Mouse (Mus musculus) neural tube, embryonic 14.5 days (tissue): ENCODE results near the gene Cplx3. TPM values are rescaled to one million over a fixed set of nuclear protein-coding genes. Genes with fewer than 3 reads are reported as not detected.
A peak's percentile ranks its signal among the peaks of the same experiment; 100 is the strongest.

ENCODE experiments used
- ATAC-seq: fragments of 200-750 bp; cut with Nextera tagmentation; 2 replicates; pipeline ENCODE4 v1.8.0; 2017; ENCODE audit warnings: low read depth, mild to moderate bottlenecking, moderate TSS enrichment, moderate library complexity
- H3K27ac ChIP-seq: fragments of 300-500 bp; sonication (generic); 2 replicates; pipeline ENCODE4 v1.5.1; 2014; ENCODE audit warnings: low read depth, mild to moderate bottlenecking, control low read depth, low read length, moderate library complexity, mixed read lengths
- H3K27me3 ChIP-seq: fragments of 300-500 bp; sonication (generic); 2 replicates; pipeline ENCODE4 v1.6.1; 2014; ENCODE audit warnings: low read length; ENCODE audit not compliant: control insufficient read depth, insufficient read depth
- H3K36me3 ChIP-seq: fragments of 300-500 bp; sonication (generic); 2 replicates; pipeline ENCODE4 v1.6.1; 2014; ENCODE audit warnings: low read length, mixed read lengths; ENCODE audit not compliant: control insufficient read depth, insufficient read depth
- H3K4me1 ChIP-seq: fragments of 300-500 bp; sonication (generic); 2 replicates; pipeline ENCODE4 v1.6.1; 2014; ENCODE audit warnings: low read length; ENCODE audit not compliant: control insufficient read depth, insufficient read depth
- H3K4me2 ChIP-seq: fragments of 300-500 bp; sonication (generic); 2 replicates; pipeline ENCODE4 v1.6.1; 2014; ENCODE audit warnings: mild to moderate bottlenecking, low read depth, low read length, control low read depth
- H3K4me3 ChIP-seq: fragments of 300-500 bp; sonication (generic); 2 replicates; pipeline ENCODE4 v1.5.1; 2014; ENCODE audit warnings: low read depth, low read length, control low read depth, mixed read lengths
- H3K9ac ChIP-seq: fragments of 300-500 bp; sonication (generic); replicated peaks from 2 replicates; pipeline ENCODE4 v1.6.1; 2014; ENCODE audit warnings: low read depth, mild to moderate bottlenecking, control low read depth, low read length, mixed read lengths
- H3K9me3 ChIP-seq: fragments of 300-500 bp; sonication (generic); 2 replicates; pipeline ENCODE4 v1.6.1; 2016; ENCODE audit warnings: low read length; ENCODE audit not compliant: control insufficient read depth
- WGBS: fragments of 180-500 bp; shearing (Covaris S2); extraction: QIAGEN DNeasy Blood & Tissue Kit; methylation state at CpG from one replicate; pipeline ENCODE4 v1.1.7; 2014; 5-methylcytosine and 5-hydroxymethylcytosine counted together
- polyA plus RNA-seq: library from polyadenylated mRNA; unstranded; fragments of >200 nt; fragmentation: Nextera tagmentation; extraction: Ambion mirVana; gene quantifications from 2 replicates; pipeline ENCODE4 v1.2.1, GENCODE M21; 2014

The Cplx3 gene
- polyA plus RNA-seq, 1 experiment from 2014 or later, result 0.13 TPM

GRCm38 (mm10) chr9:57613975-57614374, 7.9 kb upstream of the Cplx3 start:
- H3K9me3 ChIP-seq, result no peaks in the 10 kb centered on the region
- H3K4me2 ChIP-seq, result no peak overlapping the region
- WGBS, result 79% methylated on average over 7 of the region's 7 CpGs
- H3K9ac ChIP-seq, result no peak overlapping the region
- ATAC-seq, result no peak
- no peaks in the 10 kb centered on the region for H3K27me3 ChIP-seq
- no peaks in the 10 kb centered on the region for H3K36me3 ChIP-seq
- no peak overlapping the region for H3K4me3 ChIP-seq
- no peak overlapping the region for H3K27ac ChIP-seq
- no peaks in the 10 kb centered on the region for H3K4me1 ChIP-seq

GRCm38 (mm10) chr9:57612587-57612986, 6.5 kb upstream of the Cplx3 start:
- no peaks in the 10 kb centered on the region for H3K27me3 ChIP-seq
- H3K27ac ChIP-seq, result no peak overlapping the region
- no peaks in the 10 kb centered on the region for H3K4me1 ChIP-seq
- WGBS, result 85% methylated on average over 7 of the region's 7 CpGs
- ATAC-seq, result no peak
- no peak overlapping the region for H3K4me3 ChIP-seq
- H3K9ac ChIP-seq, result no peak overlapping the region
- H3K36me3 ChIP-seq, result no peaks in the 10 kb centered on the region
- H3K9me3 ChIP-seq, result no peaks in the 10 kb centered on the region
- no peak overlapping the region for H3K4me2 ChIP-seq

GRCm38 (mm10) chr9:57610359-57610826, 4.3 kb upstream of the Cplx3 start:
- no peak overlapping the region for H3K4me2 ChIP-seq
- H3K4me3 ChIP-seq, result no peak overlapping the region
- 57% methylated on average over 3 of the region's 3 CpGs for WGBS
- no peak for ATAC-seq
- no peaks in the 10 kb centered on the region for H3K27me3 ChIP-seq
- no peaks in the 10 kb centered on the region for H3K36me3 ChIP-seq
- H3K9me3 ChIP-seq, result no peaks in the 10 kb centered on the region
- 0 out of 2 replicates have a peak, but pooled peaks cover 7% of the 10 kb centered on the region for H3K4me1 ChIP-seq
- H3K27ac ChIP-seq, result no peak overlapping the region
- no peak overlapping the region for H3K9ac ChIP-seq

- Histone ChIP-seq H3K9ac (no peak overlapping the region), H3K27me3 (no peaks in the 10 kb centered on the region), H3K4me3 (no peak overlapping the region), H3K4me1 (0 out of 2 replicates have a peak, but pooled peaks cover 7% of the 10 kb centered on the region), H3K36me3 (no peaks in the 10 kb centered on the region), H3K4me2 (no peak overlapping the region), H3K9me3 (no peaks in the 10 kb centered on the region), H3K27ac (no peak overlapping the region)
- ATAC-seq, result no peak
- 57% methylated on average over 3 of the region's 3 CpGs for WGBS
These were observed 3.7 kb upstream of the Cplx3 start for GRCm38 (mm10) chr9:57609803-57610202.

- no peak for ATAC-seq
These were observed 578 bp downstream of the Cplx3 start for GRCm38 (mm10) chr9:57605503-57605902.

GRCm38 (mm10) chr9:57604875-57605274, 1.2 kb downstream of the Cplx3 start:
- Histone ChIP-seq H3K4me2 (no peak overlapping the region), H3K9ac (no peak overlapping the region), H3K4me1 (0 out of 2 replicates have a peak, but pooled peaks cover 7% of the 10 kb centered on the region), H3K36me3 (no peaks in the 10 kb centered on the region), H3K27me3 (no peaks in the 10 kb centered on the region), H3K4me3 (no peak overlapping the region), H3K27ac (no peak overlapping the region), H3K9me3 (no peaks in the 10 kb centered on the region)
- WGBS, result 85% methylated on average over 4 of the region's 4 CpGs
- ATAC-seq, result no peak

More at GRCm38 (mm10) chr9:57605503-57605902, 578 bp downstream of the Cplx3 start:
- 24% methylated on average over 9 of the region's 9 CpGs for WGBS
- Histone ChIP-seq H3K4me1 (0 out of 2 replicates have a peak, but pooled peaks cover 7% of the 10 kb centered on the region), H3K36me3 (no peaks in the 10 kb centered on the region), H3K27me3 (no peaks in the 10 kb centered on the region), H3K9me3 (no peaks in the 10 kb centered on the region), H3K4me3 (no peak overlapping the region), H3K27ac (no peak overlapping the region), H3K9ac (no peak overlapping the region), H3K4me2 (no peak overlapping the region)

- Histone ChIP-seq H3K27ac (no peak overlapping the region), H3K9me3 (no peaks in the 10 kb centered on the region), H3K4me3 (no peak overlapping the region), H3K36me3 (no peaks in the 10 kb centered on the region), H3K27me3 (no peaks in the 10 kb centered on the region), H3K4me2 (no peak overlapping the region), H3K4me1 (0 out of 2 replicates have a peak, but pooled peaks cover 7% of the 10 kb centered on the region), H3K9ac (no peak overlapping the region)
- 67% methylated on average over 8 of the region's 8 CpGs for WGBS
- ATAC-seq, result no peak
These were observed 4.0 kb downstream of the Cplx3 start for GRCm38 (mm10) chr9:57602098-57602497.

- no peaks in the 10 kb centered on the region for H3K36me3 ChIP-seq
- H3K9ac ChIP-seq, result no peak overlapping the region
- no peaks in the 10 kb centered on the region for H3K9me3 ChIP-seq
- H3K27ac ChIP-seq, result no peak overlapping the region
- ATAC-seq, result peak; percentile 66; the same call in 1 of the 2 replicates
- no peak overlapping the region for H3K4me2 ChIP-seq
- no peak overlapping the region for H3K4me3 ChIP-seq
- H3K4me1 ChIP-seq, result 0 out of 2 replicates have a peak, but pooled peaks cover 4% of the 10 kb centered on the region
- H3K27me3 ChIP-seq, result no peaks in the 10 kb centered on the region
- WGBS, result 69% methylated on average over 2 of the region's 2 CpGs
These were observed 4.8 kb downstream of the Cplx3 start for GRCm38 (mm10) chr9:57601353-57601706.

GRCm38 (mm10) chr9:57600620-57601352, 5.3 kb downstream of the Cplx3 start:
- WGBS, result 7% methylated on average over 3 of the region's 3 CpGs
- H3K4me1 ChIP-seq, result no peaks in the 10 kb centered on the region
- no peak overlapping the region for H3K9ac ChIP-seq
- H3K4me2 ChIP-seq, result no peak overlapping the region
- H3K36me3 ChIP-seq, result no peaks in the 10 kb centered on the region
- no peak overlapping the region for H3K27ac ChIP-seq
- H3K9me3 ChIP-seq, result no peaks in the 10 kb centered on the region
- H3K27me3 ChIP-seq, result no peaks in the 10 kb centered on the region
- no peak overlapping the region for H3K4me3 ChIP-seq
- no peak for ATAC-seq
